Mouse (Mus musculus): ENCODE results near the gene Tspan14. TPM values are rescaled to one million over a fixed set of nuclear protein-coding genes. Genes with fewer than 3 reads are reported as not detected.

Tspan14 gene
- polyA plus RNA-seq, 1 experiment from 2014 or later: 88.2 TPM

- Histone ChIP-seq H3K9ac (replicated peaks; ENCODE audit: low read depth, low read length) (no peak overlapping the region), H3K27me3 (ENCODE audit: control insufficient read depth, insufficient read depth, low read length) (no peaks in the 10 kb centered on the region), H3K27ac (ENCODE audit: low read length) (no peak overlapping the region), H3K4me2 (replicated peaks; ENCODE audit: low read depth, low read length) (no peak overlapping the region), H3K4me1 (ENCODE audit: control insufficient read depth, insufficient read depth, low read length) (peaks cover 20% of the 10 kb centered on the region), H3K9me3 (ENCODE audit: control insufficient read depth, low read depth, low read length) (no peaks in the 10 kb centered on the region), H3K4me3 (ENCODE audit: low read depth, low read length) (no peak overlapping the region), H3K36me3 (ENCODE audit: control insufficient read depth, insufficient read depth, low read length) (no peaks in the 10 kb centered on the region; the same call in 1 of the 2 replicates)
- 86% methylated on average over 5 of the region's 5 CpGs for WGBS
- no peak for ATAC-seq (ENCODE audit: insufficient number of reproducible peaks, insufficient read depth, low FRiP score, low read depth)
These were observed 37.7 kb downstream of the Tspan14 start for GRCm38 (mm10) chr14:40928897-40929296.

- H3K9me3 ChIP-seq (ENCODE audit: control insufficient read depth, low read depth, low read length): no peaks in the 10 kb centered on the region
- ATAC-seq (ENCODE audit: insufficient number of reproducible peaks, insufficient read depth, low FRiP score, low read depth): peak; percentile 84
- H3K9ac ChIP-seq (replicated peaks; ENCODE audit: low read depth, low read length): no peak overlapping the region
- H3K27ac ChIP-seq (ENCODE audit: low read length): peak overlapping the region; percentile 4; the same call in 1 of the 2 replicates
- H3K27me3 ChIP-seq (ENCODE audit: control insufficient read depth, insufficient read depth, low read length): no peaks in the 10 kb centered on the region
- H3K4me3 ChIP-seq (ENCODE audit: low read depth, low read length): no peak overlapping the region
- 51% methylated on average over 2 of the region's 2 CpGs for WGBS
- peaks cover 20% of the 10 kb centered on the region for H3K4me1 ChIP-seq (ENCODE audit: control insufficient read depth, insufficient read depth, low read length)
- H3K4me2 ChIP-seq (replicated peaks; ENCODE audit: low read depth, low read length): no peak overlapping the region
- no peaks in the 10 kb centered on the region for H3K36me3 ChIP-seq (ENCODE audit: control insufficient read depth, insufficient read depth, low read length)
These were observed 39.6 kb downstream of the Tspan14 start for GRCm38 (mm10) chr14:40927041-40927440.

- 0 out of 2 replicates have a peak, but pooled peaks have one; percentile 24 for ATAC-seq (ENCODE audit: insufficient number of reproducible peaks, insufficient read depth, low FRiP score, low read depth)
- Histone ChIP-seq H3K27me3 (ENCODE audit: control insufficient read depth, insufficient read depth, low read length) (no peaks in the 10 kb centered on the region), H3K9ac (replicated peaks; ENCODE audit: low read depth, low read length) (no peak overlapping the region), H3K4me2 (replicated peaks; ENCODE audit: low read depth, low read length) (no peak overlapping the region), H3K4me3 (ENCODE audit: low read depth, low read length) (no peak overlapping the region), H3K36me3 (ENCODE audit: control insufficient read depth, insufficient read depth, low read length) (no peaks in the 10 kb centered on the region), H3K27ac (ENCODE audit: low read length) (no peak overlapping the region), H3K4me1 (ENCODE audit: control insufficient read depth, insufficient read depth, low read length) (peaks cover 10% of the 10 kb centered on the region; the same call in 1 of the 2 replicates), H3K9me3 (ENCODE audit: control insufficient read depth, low read depth, low read length) (no peaks in the 10 kb centered on the region)
- 35% methylated on average over 10 of the region's 10 CpGs for WGBS
These were observed 42.1 kb downstream of the Tspan14 start for GRCm38 (mm10) chr14:40924378-40925113.

- H3K9ac ChIP-seq (replicated peaks; ENCODE audit: low read depth, low read length): no peak overlapping the region
- no peak overlapping the region for H3K4me3 ChIP-seq (ENCODE audit: low read depth, low read length)
- H3K27me3 ChIP-seq (ENCODE audit: control insufficient read depth, insufficient read depth, low read length): no peaks in the 10 kb centered on the region
- no peaks in the 10 kb centered on the region for H3K9me3 ChIP-seq (ENCODE audit: control insufficient read depth, low read depth, low read length)
- no peak for ATAC-seq (ENCODE audit: insufficient number of reproducible peaks, insufficient read depth, low FRiP score, low read depth)
- H3K4me1 ChIP-seq (ENCODE audit: control insufficient read depth, insufficient read depth, low read length): 0 out of 2 replicates have a peak, but pooled peaks cover 6% of the 10 kb centered on the region
- peaks cover 5% of the 10 kb centered on the region; the same call in 1 of the 2 replicates for H3K36me3 ChIP-seq (ENCODE audit: control insufficient read depth, insufficient read depth, low read length)
- H3K4me2 ChIP-seq (replicated peaks; ENCODE audit: low read depth, low read length): no peak overlapping the region
- 85% methylated on average over 1 of the region's 1 CpGs for WGBS
- no peak overlapping the region for H3K27ac ChIP-seq (ENCODE audit: low read length)
These were observed 45.4 kb downstream of the Tspan14 start for GRCm38 (mm10) chr14:40921241-40921640.

GRCm38 (mm10) chr14:40919521-40919920 lies 47.1 kb downstream of the Tspan14 start:
- ATAC-seq (ENCODE audit: insufficient number of reproducible peaks, insufficient read depth, low FRiP score, low read depth): no peak
- H3K4me3 ChIP-seq (ENCODE audit: low read depth, low read length): no peak overlapping the region
- H3K36me3 ChIP-seq (ENCODE audit: control insufficient read depth, insufficient read depth, low read length): peaks cover 10% of the 10 kb centered on the region; the same call in 1 of the 2 replicates
- H3K27ac ChIP-seq (ENCODE audit: low read length): no peak overlapping the region
- H3K4me1 ChIP-seq (ENCODE audit: control insufficient read depth, insufficient read depth, low read length): 0 out of 2 replicates have a peak, but pooled peaks cover 2% of the 10 kb centered on the region
- 78% methylated on average over 7 of the region's 7 CpGs for WGBS
- H3K27me3 ChIP-seq (ENCODE audit: control insufficient read depth, insufficient read depth, low read length): no peaks in the 10 kb centered on the region
- no peak overlapping the region for H3K4me2 ChIP-seq (replicated peaks; ENCODE audit: low read depth, low read length)
- no peak overlapping the region for H3K9ac ChIP-seq (replicated peaks; ENCODE audit: low read depth, low read length)
- H3K9me3 ChIP-seq (ENCODE audit: control insufficient read depth, low read depth, low read length): no peaks in the 10 kb centered on the region

- Histone ChIP-seq H3K4me1 (ENCODE audit: control insufficient read depth, insufficient read depth, low read length) (no peaks in the 10 kb centered on the region), H3K27me3 (ENCODE audit: control insufficient read depth, insufficient read depth, low read length) (no peaks in the 10 kb centered on the region), H3K27ac (ENCODE audit: low read length) (peak overlapping the region; percentile 3; the same call in 1 of the 2 replicates), H3K4me2 (replicated peaks; ENCODE audit: low read depth, low read length) (no peak overlapping the region), H3K9me3 (ENCODE audit: control insufficient read depth, low read depth, low read length) (no peaks in the 10 kb centered on the region), H3K36me3 (ENCODE audit: control insufficient read depth, insufficient read depth, low read length) (peaks cover 12% of the 10 kb centered on the region; the same call in 1 of the 2 replicates), H3K9ac (replicated peaks; ENCODE audit: low read depth, low read length) (no peak overlapping the region), H3K4me3 (ENCODE audit: low read depth, low read length) (no peak overlapping the region)
- WGBS: 75% methylated on average over 4 of the region's 7 CpGs
- ATAC-seq (ENCODE audit: insufficient number of reproducible peaks, insufficient read depth, low FRiP score, low read depth): no peak
These were observed 48.1 kb downstream of the Tspan14 start for GRCm38 (mm10) chr14:40918477-40918876.

- Histone ChIP-seq H3K4me1 (ENCODE audit: control insufficient read depth, insufficient read depth, low read length) (no peaks in the 10 kb centered on the region), H3K9ac (replicated peaks; ENCODE audit: low read depth, low read length) (no peak overlapping the region), H3K27me3 (ENCODE audit: control insufficient read depth, insufficient read depth, low read length) (no peaks in the 10 kb centered on the region), H3K36me3 (ENCODE audit: control insufficient read depth, insufficient read depth, low read length) (peaks cover 20% of the 10 kb centered on the region), H3K4me3 (ENCODE audit: low read depth, low read length) (no peak overlapping the region), H3K9me3 (ENCODE audit: control insufficient read depth, low read depth, low read length) (no peaks in the 10 kb centered on the region), H3K4me2 (replicated peaks; ENCODE audit: low read depth, low read length) (no peak overlapping the region), H3K27ac (ENCODE audit: low read length) (no peak overlapping the region)
- WGBS: 0% methylated on average over 1 of the region's 1 CpGs
- ATAC-seq (ENCODE audit: insufficient number of reproducible peaks, insufficient read depth, low FRiP score, low read depth): no peak
These were observed 49.0 kb downstream of the Tspan14 start for GRCm38 (mm10) chr14:40917632-40918031.

GRCm38 (mm10) chr14:40916667-40917066 lies 49.9 kb downstream of the Tspan14 start:
- Histone ChIP-seq H3K4me3 (ENCODE audit: low read depth, low read length) (no peak overlapping the region), H3K36me3 (ENCODE audit: control insufficient read depth, insufficient read depth, low read length) (peaks cover 20% of the 10 kb centered on the region), H3K9ac (replicated peaks; ENCODE audit: low read depth, low read length) (no peak overlapping the region), H3K27ac (ENCODE audit: low read length) (no peak overlapping the region), H3K9me3 (ENCODE audit: control insufficient read depth, low read depth, low read length) (no peaks in the 10 kb centered on the region), H3K4me1 (ENCODE audit: control insufficient read depth, insufficient read depth, low read length) (no peaks in the 10 kb centered on the region), H3K4me2 (replicated peaks; ENCODE audit: low read depth, low read length) (no peak overlapping the region), H3K27me3 (ENCODE audit: control insufficient read depth, insufficient read depth, low read length) (no peaks in the 10 kb centered on the region)
- 84% methylated on average over 14 of the region's 15 CpGs for WGBS
- ATAC-seq (ENCODE audit: insufficient number of reproducible peaks, insufficient read depth, low FRiP score, low read depth): no peak
